Mouse (Mus musculus) erythroblast, embryonic 14.5 days (primary cell): ENCODE results near the gene Igfbpl1.

Source experiments
- GATA1 ChIP-seq: IDR thresholded peaks from 2 replicates; pipeline ENCODE4 v1.6.1; 2012; ENCODE audit warnings: low read length, inconsistent platforms, mixed read lengths
- TAL1 ChIP-seq: IDR thresholded peaks from 3 replicates; pipeline ENCODE4 v1.6.1; 2012; ENCODE audit warnings: low read length, inconsistent platforms, mixed read lengths

- TF ChIP-seq TAL1 (no peak), GATA1 (no peak)
Measured at GRCm38 (mm10) chr4:45848825-45849156, 22.1 kb upstream of the Igfbpl1 start.
